Mouse (Mus musculus) neural tube, embryonic 13.5 days (tissue): Measurements from ENCODE around the gene Gm20388. TPM values are rescaled to one million over a fixed set of nuclear protein-coding genes. Genes with fewer than 3 reads are reported as not detected.

Experiments used
- ATAC-seq: fragments of 200-750 bp; cut with Nextera tagmentation; 2 replicates; pipeline ENCODE4 v1.8.0; 2017; ENCODE audit warnings: low read depth, mild to moderate bottlenecking, moderate TSS enrichment, moderate library complexity
- H3K27ac ChIP-seq: fragments of 300-500 bp; sonication (generic); replicated peaks from 2 replicates; pipeline ENCODE4 v1.5.1; 2015; ENCODE audit warnings: moderate library complexity, mild to moderate bottlenecking, inconsistent platforms
- H3K27me3 ChIP-seq: fragments of 300-500 bp; sonication (generic); 2 replicates; pipeline ENCODE4 v1.6.1; 2015; ENCODE audit warnings: mild to moderate bottlenecking, inconsistent platforms
- H3K36me3 ChIP-seq: fragments of 300-500 bp; sonication (generic); 2 replicates; pipeline ENCODE4 v1.6.1; 2015; ENCODE audit warnings: mild to moderate bottlenecking, inconsistent platforms
- H3K4me1 ChIP-seq: fragments of 300-500 bp; sonication (generic); replicated peaks from 2 replicates; pipeline ENCODE4 v1.6.1; 2015; ENCODE audit warnings: inconsistent platforms
- H3K4me2 ChIP-seq: fragments of 300-500 bp; sonication (generic); 2 replicates; pipeline ENCODE4 v1.6.1; 2015; ENCODE audit warnings: inconsistent platforms, mild to moderate bottlenecking, moderate library complexity
- H3K4me3 ChIP-seq: fragments of 300-500 bp; sonication (generic); 2 replicates; pipeline ENCODE4 v1.5.1; 2015; ENCODE audit warnings: mild to moderate bottlenecking, inconsistent platforms
- H3K9ac ChIP-seq: fragments of 300-500 bp; sonication (generic); 2 replicates; pipeline ENCODE4 v1.6.1; 2015; ENCODE audit warnings: moderate library complexity, mild to moderate bottlenecking, inconsistent platforms
- H3K9me3 ChIP-seq: fragments of 300-500 bp; sonication (generic); 2 replicates; pipeline ENCODE4 v1.6.1; 2016; ENCODE audit warnings: inconsistent platforms
- WGBS: fragments of 180-500 bp; shearing (Covaris S2); methylation state at CpG from one replicate; pipeline ENCODE4 v1.1.7; 2015; 5-methylcytosine and 5-hydroxymethylcytosine counted together
- polyA plus RNA-seq: library from polyadenylated mRNA; unstranded; fragments of >200 nt; fragmentation: Nextera tagmentation; extraction: Ambion mirVana; gene quantifications from 2 replicates; pipeline ENCODE4 v1.2.1, GENCODE M21; 2015

Gm20388 gene
- polyA plus RNA-seq, 1 experiment from 2014 or later, result 0.27 TPM

- Histone ChIP-seq H3K27ac (no peak overlapping the region), H3K36me3 (no peaks in the 10 kb centered on the region), H3K27me3 (no peaks in the 10 kb centered on the region), H3K4me3 (no peak overlapping the region), H3K9me3 (no peaks in the 10 kb centered on the region), H3K4me2 (no peak overlapping the region), H3K9ac (no peak overlapping the region), H3K4me1 (peaks cover 9% of the 10 kb centered on the region)
- 87% methylated on average over 4 of the region's 4 CpGs for WGBS
- no peak for ATAC-seq
Observed at GRCm38 (mm10) chr8:121930047-121930446, 2019.4 kb downstream of the Gm20388 start.

- Histone ChIP-seq H3K9me3 (no peaks in the 10 kb centered on the region), H3K4me3 (no peak overlapping the region), H3K4me2 (no peak overlapping the region), H3K27ac (no peak overlapping the region), H3K4me1 (peaks cover 24% of the 10 kb centered on the region), H3K36me3 (no peaks in the 10 kb centered on the region), H3K9ac (no peak overlapping the region), H3K27me3 (no peaks in the 10 kb centered on the region)
- no peak for ATAC-seq
- 80% methylated on average over 7 of the region's 7 CpGs for WGBS
Observed at GRCm38 (mm10) chr8:121931571-121931970, 2020.9 kb downstream of the Gm20388 start.

GRCm38 (mm10) chr8:121932026-121932667, 2021.5 kb downstream of the Gm20388 start:
- Histone ChIP-seq H3K4me2 (no peak overlapping the region), H3K27ac (peak overlapping the region; percentile 34; the same call in 1 of the 2 replicates), H3K36me3 (no peaks in the 10 kb centered on the region), H3K4me1 (peaks cover 27% of the 10 kb centered on the region), H3K9me3 (no peaks in the 10 kb centered on the region), H3K4me3 (no peak overlapping the region), H3K27me3 (no peaks in the 10 kb centered on the region), H3K9ac (no peak overlapping the region)
- 71% methylated on average over 12 of the region's 12 CpGs for WGBS
- no peak for ATAC-seq

GRCm38 (mm10) chr8:121932668-121933520, 2022.3 kb downstream of the Gm20388 start:
- peak overlapping the region; percentile 34; the same call in 1 of the 2 replicates for H3K27ac ChIP-seq
- H3K36me3 ChIP-seq, result no peaks in the 10 kb centered on the region
- no peak overlapping the region for H3K4me2 ChIP-seq
- H3K4me3 ChIP-seq, result no peak overlapping the region
- H3K4me1 ChIP-seq, result peaks cover 27% of the 10 kb centered on the region
- 85% methylated on average over 14 of the region's 14 CpGs for WGBS
- H3K9me3 ChIP-seq, result no peaks in the 10 kb centered on the region
- H3K9ac ChIP-seq, result no peak overlapping the region
- no peak for ATAC-seq
- no peaks in the 10 kb centered on the region for H3K27me3 ChIP-seq

GRCm38 (mm10) chr8:121934506-121934905, 2023.9 kb downstream of the Gm20388 start:
- Histone ChIP-seq H3K9ac (0 out of 2 replicates have a peak overlapping the region, but pooled peaks have one; percentile 26), H3K9me3 (no peaks in the 10 kb centered on the region), H3K4me1 (peaks cover 27% of the 10 kb centered on the region), H3K36me3 (no peaks in the 10 kb centered on the region), H3K4me2 (no peak overlapping the region), H3K4me3 (no peak overlapping the region), H3K27me3 (no peaks in the 10 kb centered on the region), H3K27ac (peak overlapping the region; percentile 89)
- WGBS, result 40% methylated on average over 4 of the region's 4 CpGs
- ATAC-seq, result no peak

GRCm38 (mm10) chr8:121934923-121935322, 2024.3 kb downstream of the Gm20388 start:
- Histone ChIP-seq H3K9ac (peak overlapping the region; percentile 26; the same call in 1 of the 2 replicates), H3K4me2 (peak overlapping the region; percentile 24)

GRCm38 (mm10) chr8:121935341-121936294, 2025.0 kb downstream of the Gm20388 start:
- peak overlapping the region; percentile 53 for H3K9ac ChIP-seq
- no peak overlapping the region for H3K4me3 ChIP-seq
- peak overlapping the region; percentile 89 for H3K27ac ChIP-seq
- no peaks in the 10 kb centered on the region for H3K36me3 ChIP-seq
- peaks cover 27% of the 10 kb centered on the region for H3K4me1 ChIP-seq
- H3K4me2 ChIP-seq, result peak overlapping the region; percentile 24
- H3K9me3 ChIP-seq, result no peaks in the 10 kb centered on the region
- ATAC-seq, result peak; percentile 88
- WGBS, result 38% methylated on average over 12 of the region's 12 CpGs
- no peaks in the 10 kb centered on the region for H3K27me3 ChIP-seq

More at GRCm38 (mm10) chr8:121934923-121935322, 2024.3 kb downstream of the Gm20388 start:
- ATAC-seq, result peak; percentile 41; the same call in 1 of the 2 replicates
- no peak overlapping the region for H3K4me3 ChIP-seq
- no peaks in the 10 kb centered on the region for H3K27me3 ChIP-seq
- peak overlapping the region; percentile 89 for H3K27ac ChIP-seq
- peaks cover 27% of the 10 kb centered on the region for H3K4me1 ChIP-seq
- no peaks in the 10 kb centered on the region for H3K36me3 ChIP-seq
- no peaks in the 10 kb centered on the region for H3K9me3 ChIP-seq

- H3K4me3 ChIP-seq, result no peak overlapping the region
- H3K4me1 ChIP-seq, result peaks cover 27% of the 10 kb centered on the region
- peak overlapping the region; percentile 89 for H3K27ac ChIP-seq
- H3K36me3 ChIP-seq, result no peaks in the 10 kb centered on the region
- H3K9ac ChIP-seq, result no peak overlapping the region
- H3K9me3 ChIP-seq, result no peaks in the 10 kb centered on the region
- ATAC-seq, result no peak
- 56% methylated on average over 14 of the region's 14 CpGs for WGBS
- H3K27me3 ChIP-seq, result no peaks in the 10 kb centered on the region
- no peak overlapping the region for H3K4me2 ChIP-seq
Observed at GRCm38 (mm10) chr8:121936391-121936790, 2025.8 kb downstream of the Gm20388 start.

GRCm38 (mm10) chr8:121938732-121939131, 2028.1 kb downstream of the Gm20388 start:
- no peak overlapping the region for H3K4me2 ChIP-seq
- H3K27me3 ChIP-seq, result no peaks in the 10 kb centered on the region
- no peak overlapping the region for H3K27ac ChIP-seq
- no peak overlapping the region for H3K9ac ChIP-seq
- ATAC-seq, result no peak
- WGBS, result 89% methylated on average over 7 of the region's 7 CpGs
- no peaks in the 10 kb centered on the region for H3K9me3 ChIP-seq
- H3K4me1 ChIP-seq, result peaks cover 27% of the 10 kb centered on the region
- no peak overlapping the region for H3K4me3 ChIP-seq
- no peaks in the 10 kb centered on the region for H3K36me3 ChIP-seq

- H3K4me2 ChIP-seq, result no peak overlapping the region
- no peak for ATAC-seq
- H3K4me3 ChIP-seq, result no peak overlapping the region
- H3K4me1 ChIP-seq, result peaks cover 13% of the 10 kb centered on the region
- no peaks in the 10 kb centered on the region for H3K9me3 ChIP-seq
- no peaks in the 10 kb centered on the region for H3K36me3 ChIP-seq
- H3K9ac ChIP-seq, result no peak overlapping the region
- H3K27me3 ChIP-seq, result no peaks in the 10 kb centered on the region
- 55% methylated on average over 2 of the region's 2 CpGs for WGBS
- H3K27ac ChIP-seq, result no peak overlapping the region
Observed at GRCm38 (mm10) chr8:121943057-121943540, 2032.5 kb downstream of the Gm20388 start.

- ATAC-seq, result no peak
- WGBS, result 85% methylated on average over 8 of the region's 8 CpGs
- no peaks in the 10 kb centered on the region for H3K9me3 ChIP-seq
- no peak overlapping the region for H3K4me2 ChIP-seq
- no peaks in the 10 kb centered on the region for H3K27me3 ChIP-seq
- H3K9ac ChIP-seq, result no peak overlapping the region
- no peaks in the 10 kb centered on the region for H3K36me3 ChIP-seq
- H3K27ac ChIP-seq, result no peak overlapping the region
- H3K4me3 ChIP-seq, result no peak overlapping the region
- peaks cover 19% of the 10 kb centered on the region for H3K4me1 ChIP-seq
Observed at GRCm38 (mm10) chr8:121943716-121944115, 2033.1 kb downstream of the Gm20388 start.
